Mouse (Mus musculus) hindbrain, embryonic 10.5 days (tissue): ENCODE measurements around the gene Oxct1. TPM values are rescaled to one million over a fixed set of nuclear protein-coding genes. Genes with fewer than 3 reads are reported as not detected.

ENCODE experiments used
- DNase-seq: peaks from one replicate; pipeline ENCODE4 v3.0.0-alpha.2; 2017; ENCODE audit warnings: low spot score
- H3K27ac ChIP-seq: fragments of 300-500 bp; sonication (generic); 2 replicates; pipeline ENCODE4 v1.5.1; 2016; ENCODE audit warnings: mild to moderate bottlenecking, moderate library complexity
- H3K27me3 ChIP-seq: fragments of 300-500 bp; sonication (generic); 2 replicates; pipeline ENCODE4 v1.6.1; 2016; ENCODE audit warnings: mild to moderate bottlenecking; ENCODE audit not compliant: poor library complexity, insufficient read depth, severe bottlenecking
- H3K36me3 ChIP-seq: fragments of 300-500 bp; sonication (generic); 2 replicates; pipeline ENCODE4 v1.6.1; 2016; ENCODE audit warnings: mild to moderate bottlenecking, moderate library complexity
- H3K4me1 ChIP-seq: fragments of 300-500 bp; sonication (generic); replicated peaks from 2 replicates; pipeline ENCODE4 v1.6.1; 2016; ENCODE audit warnings: mild to moderate bottlenecking
- H3K4me3 ChIP-seq: fragments of 300-500 bp; sonication (generic); 2 replicates; pipeline ENCODE4 v1.5.1; 2016; ENCODE audit warnings: mild to moderate bottlenecking, moderate library complexity
- H3K9me3 ChIP-seq: fragments of 300-500 bp; sonication (generic); 2 replicates; pipeline ENCODE4 v1.6.1; 2016; ENCODE audit warnings: mild to moderate bottlenecking, moderate library complexity
- WGBS: fragments of 180-500 bp; shearing (Covaris S2); methylation state at CpG from one replicate; pipeline ENCODE4 v1.1.7; 2016; 5-methylcytosine and 5-hydroxymethylcytosine counted together
- polyA plus RNA-seq: library from polyadenylated mRNA; unstranded; fragments of >200 nt; fragmentation: Nextera tagmentation; extraction: Ambion mirVana; gene quantifications from 2 replicates; pipeline ENCODE4 v1.2.1, GENCODE M21; 2016

Oxct1 gene
- polyA plus RNA-seq, 1 experiment from 2014 or later = 114 TPM

GRCm38 (mm10) chr15:4100341-4100921, 74.2 kb downstream of the Oxct1 start:
- Histone ChIP-seq H3K27ac (no peak overlapping the region), H3K4me3 (no peak overlapping the region), H3K4me1 (no peaks in the 10 kb centered on the region), H3K9me3 (no peaks in the 10 kb centered on the region), H3K27me3 (no peaks in the 10 kb centered on the region), H3K36me3 (peaks cover 43% of the 10 kb centered on the region)
- no peak for DNase-seq
- WGBS = 90% methylated on average over 10 of the region's 10 CpGs

GRCm38 (mm10) chr15:4101025-4101424, 74.8 kb downstream of the Oxct1 start:
- H3K27ac ChIP-seq = no peak overlapping the region
- no peak overlapping the region for H3K4me3 ChIP-seq
- 92% methylated on average over 10 of the region's 10 CpGs for WGBS
- no peaks in the 10 kb centered on the region for H3K27me3 ChIP-seq
- DNase-seq = no peak
- peaks cover 43% of the 10 kb centered on the region for H3K36me3 ChIP-seq
- no peaks in the 10 kb centered on the region for H3K4me1 ChIP-seq
- no peaks in the 10 kb centered on the region for H3K9me3 ChIP-seq

GRCm38 (mm10) chr15:4104319-4104718, 78.1 kb downstream of the Oxct1 start:
- Histone ChIP-seq H3K4me1 (no peaks in the 10 kb centered on the region), H3K27ac (no peak overlapping the region), H3K27me3 (no peaks in the 10 kb centered on the region), H3K4me3 (no peak overlapping the region), H3K36me3 (peaks cover 33% of the 10 kb centered on the region), H3K9me3 (no peaks in the 10 kb centered on the region)
- DNase-seq = no peak
- WGBS = 92% methylated on average over 12 of the region's 12 CpGs

- DNase-seq = no peak
- Histone ChIP-seq H3K36me3 (peaks cover 26% of the 10 kb centered on the region), H3K27me3 (no peaks in the 10 kb centered on the region), H3K4me3 (no peak overlapping the region), H3K4me1 (no peaks in the 10 kb centered on the region), H3K9me3 (no peaks in the 10 kb centered on the region), H3K27ac (no peak overlapping the region)
- 83% methylated on average over 4 of the region's 4 CpGs for WGBS
These were observed 79.3 kb downstream of the Oxct1 start for GRCm38 (mm10) chr15:4105498-4105897.

- WGBS = 96% methylated on average over 6 of the region's 6 CpGs
- no peaks in the 10 kb centered on the region for H3K27me3 ChIP-seq
- H3K4me1 ChIP-seq = no peaks in the 10 kb centered on the region
- H3K9me3 ChIP-seq = no peaks in the 10 kb centered on the region
- H3K27ac ChIP-seq = no peak overlapping the region
- H3K36me3 ChIP-seq = peaks cover 3% of the 10 kb centered on the region; the same call in 1 of the 2 replicates
- DNase-seq = no peak
- H3K4me3 ChIP-seq = no peak overlapping the region
These were observed 93.8 kb downstream of the Oxct1 start for GRCm38 (mm10) chr15:4119962-4120361.

- DNase-seq = no peak
- no peaks in the 10 kb centered on the region for H3K27me3 ChIP-seq
- no peaks in the 10 kb centered on the region for H3K9me3 ChIP-seq
- no peak overlapping the region for H3K27ac ChIP-seq
- peaks cover 15% of the 10 kb centered on the region for H3K36me3 ChIP-seq
- H3K4me1 ChIP-seq = no peaks in the 10 kb centered on the region
- WGBS = 80% methylated on average over 3 of the region's 3 CpGs
- H3K4me3 ChIP-seq = no peak overlapping the region
These were observed 98.5 kb downstream of the Oxct1 start for GRCm38 (mm10) chr15:4124648-4125047.

GRCm38 (mm10) chr15:4138524-4138923, 112.3 kb downstream of the Oxct1 start:
- Histone ChIP-seq H3K27me3 (no peaks in the 10 kb centered on the region), H3K4me1 (no peaks in the 10 kb centered on the region), H3K4me3 (no peak overlapping the region), H3K36me3 (peaks cover 6% of the 10 kb centered on the region; the same call in 1 of the 2 replicates), H3K9me3 (0 out of 2 replicates have a peak, but pooled peaks cover 2% of the 10 kb centered on the region), H3K27ac (no peak overlapping the region)
- WGBS = 40% methylated on average over 1 of the region's 1 CpGs
- DNase-seq = no peak

GRCm38 (mm10) chr15:4139516-4139915, 113.3 kb downstream of the Oxct1 start:
- 92% methylated on average over 12 of the region's 12 CpGs for WGBS
- no peak for DNase-seq
- Histone ChIP-seq H3K9me3 (0 out of 2 replicates have a peak, but pooled peaks cover 2% of the 10 kb centered on the region), H3K27ac (no peak overlapping the region), H3K4me3 (no peak overlapping the region), H3K4me1 (no peaks in the 10 kb centered on the region), H3K27me3 (no peaks in the 10 kb centered on the region), H3K36me3 (peaks cover 6% of the 10 kb centered on the region; the same call in 1 of the 2 replicates)

GRCm38 (mm10) chr15:4145352-4145751, 119.2 kb downstream of the Oxct1 start:
- Histone ChIP-seq H3K9me3 (no peaks in the 10 kb centered on the region), H3K4me3 (no peak overlapping the region), H3K36me3 (no peaks in the 10 kb centered on the region), H3K4me1 (no peaks in the 10 kb centered on the region), H3K27ac (no peak overlapping the region), H3K27me3 (no peaks in the 10 kb centered on the region)
- DNase-seq = no peak
- 86% methylated on average over 5 of the region's 5 CpGs for WGBS

GRCm38 (mm10) chr15:4147700-4148099, 121.5 kb downstream of the Oxct1 start:
- no peak for DNase-seq
- Histone ChIP-seq H3K36me3 (peaks cover 1% of the 10 kb centered on the region; the same call in 1 of the 2 replicates), H3K4me1 (no peaks in the 10 kb centered on the region), H3K27ac (no peak overlapping the region), H3K4me3 (no peak overlapping the region), H3K9me3 (no peaks in the 10 kb centered on the region), H3K27me3 (no peaks in the 10 kb centered on the region)
- WGBS = 88% methylated on average over 2 of the region's 2 CpGs

- H3K4me3 ChIP-seq = no peak overlapping the region
- no peaks in the 10 kb centered on the region for H3K9me3 ChIP-seq
- WGBS = 94% methylated on average over 8 of the region's 8 CpGs
- peaks cover 7% of the 10 kb centered on the region; the same call in 1 of the 2 replicates for H3K36me3 ChIP-seq
- H3K4me1 ChIP-seq = no peaks in the 10 kb centered on the region
- DNase-seq = no peak
- no peak overlapping the region for H3K27ac ChIP-seq
- no peaks in the 10 kb centered on the region for H3K27me3 ChIP-seq
These were observed 122.6 kb downstream of the Oxct1 start for GRCm38 (mm10) chr15:4148649-4149389.

GRCm38 (mm10) chr15:4154646-4155045, 128.5 kb downstream of the Oxct1 start:
- H3K27ac ChIP-seq = no peak overlapping the region
- WGBS = 84% methylated on average over 4 of the region's 4 CpGs
- no peaks in the 10 kb centered on the region for H3K4me1 ChIP-seq
- H3K27me3 ChIP-seq = no peaks in the 10 kb centered on the region
- DNase-seq = no peak
- no peak overlapping the region for H3K4me3 ChIP-seq
- H3K36me3 ChIP-seq = peaks cover 20% of the 10 kb centered on the region
- no peaks in the 10 kb centered on the region for H3K9me3 ChIP-seq

GRCm38 (mm10) chr15:4167946-4168345, 141.8 kb downstream of the Oxct1 start:
- 84% methylated on average over 2 of the region's 2 CpGs for WGBS

More at GRCm38 (mm10) chr15:4167946-4168345, 141.8 kb downstream of the Oxct1 start:
- H3K9me3 ChIP-seq = no peaks in the 10 kb centered on the region; the same call in 1 of the 2 replicates
- H3K4me3 ChIP-seq = no peak overlapping the region
- no peaks in the 10 kb centered on the region for H3K4me1 ChIP-seq
- no peak overlapping the region for H3K27ac ChIP-seq
- H3K36me3 ChIP-seq = no peaks in the 10 kb centered on the region
- DNase-seq = no peak
- H3K27me3 ChIP-seq = no peaks in the 10 kb centered on the region
